Mouse (Mus musculus) B cell, adult (primary cell): Measurements from ENCODE around the gene Tifab. TPM values are rescaled to one million over a fixed set of nuclear protein-coding genes. Genes with fewer than 3 reads are reported as not detected.

Experiments
- total RNA-seq: library from RNA; stranded (reverse); gene quantifications from 4 replicates; pipeline ENCODE4 v1.2.4, GENCODE M21; 2023; ENCODE audit not compliant: inconsistent age

The Tifab gene
- total RNA-seq = 1.7 to 2.4 TPM (median 2.2 TPM) in 4 replicates

GRCm38 (mm10) chr13:56178416-56179035 lies at the start of gene Tifab:
Tifab (minus strand) TSS chr13:56178885.

DNA sequence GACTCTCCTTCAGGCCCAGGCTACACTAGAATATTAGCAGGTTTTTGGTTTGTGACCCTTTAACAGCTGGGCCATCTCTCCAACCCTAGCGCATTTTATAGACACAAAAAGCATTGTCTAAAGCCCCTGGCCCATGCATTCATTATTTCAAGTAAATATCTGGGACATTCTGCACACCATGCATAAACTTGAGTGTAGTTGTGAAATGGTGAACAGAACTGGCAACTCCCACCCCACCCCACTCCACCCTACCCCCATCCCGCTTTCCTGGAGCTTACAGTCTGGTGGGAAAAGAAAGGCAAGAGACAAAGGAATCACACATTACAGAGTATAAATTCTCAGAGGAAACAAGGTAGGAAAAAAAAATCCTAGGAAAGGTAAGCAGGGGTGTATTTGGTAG lies 42.5 kb downstream of the Tifab start, which contains the start of gene H2afy:
Gene H2afy (minus strand): TSS at position 162 of the 400 bp plus-strand sequence.

Other genes with a start within 250 kb of the Tifab start
- 266 to 318 TPM (median 301 TPM) in 4 replicates for gene H2afy, start 42.5 kb downstream of the Tifab start, total RNA-seq
- gene Neurog1, start 73.3 kb upstream of the Tifab start, total RNA-seq = not detected in 4 replicates
- not detected in 4 replicates for gene Cxcl14, start 117.7 kb upstream of the Tifab start, total RNA-seq
- not detected in 4 replicates for gene Gm3045, start 247.7 kb upstream of the Tifab start, total RNA-seq